Comparison of ENCODE assay signal across 26 mouse cellular contexts in genomic region chr7:63861123-63861522, GRCm38 (mm10). TPM values are rescaled to one million over a fixed set of nuclear protein-coding genes. Genes with fewer than 3 reads are reported as not detected.
DNase-seq lines count a peak whose midpoint lies in the region; ATAC-seq and TF ChIP-seq lines count a peak whose summit lies in the region.
"Had no signal": no experiment of that assay in that cellular context is flagged by ENCODE, and none has a peak within 500 bp of the region (broad histone marks: within the 10 kb centered on the region; RNA-seq: fewer than 3 reads in every experiment).

No protein-coding gene starts in this region.

- 90% methylated on average over 6 of the region's 6 CpGs for WGBS in intestine, embryonic 14.5 days
- 86% methylated on average over 6 of the region's 6 CpGs for WGBS in intestine, embryonic 15.5 days
- WGBS in intestine, embryonic 16.5 days = 74% methylated on average over 6 of the region's 6 CpGs
- WGBS in small intestine, adult 2 months = 77% methylated on average over 6 of the region's 6 CpGs

- H3K27ac ChIP-seq in intestine, embryonic 14.5 days (ENCODE audit: low read depth) = no peak overlapping the region
- no peak overlapping the region for H3K27ac ChIP-seq in intestine, embryonic 15.5 days
- peak overlapping the region; percentile 20; the same call in 1 of the 2 replicates for H3K27ac ChIP-seq in intestine, embryonic 16.5 days (ENCODE audit: low read length)
- H3K27ac ChIP-seq in small intestine, adult 2 months (ENCODE audit: insufficient read depth, low read depth, low read length) = peak overlapping the region; percentile 54; the same call in 1 of the 2 replicates
- H3K27ac ChIP-seq: embryonic facial prominence, embryonic 10.5 days; forebrain, embryonic 10.5 days; gastrocnemius, adult 2 months; hindbrain, embryonic 12.5 days had no signal

- 0 out of 2 replicates have a peak, but pooled peaks cover 4% of the 10 kb centered on the region for H3K4me1 ChIP-seq in intestine, embryonic 14.5 days (replicated peaks; ENCODE audit: control insufficient read depth, insufficient read depth, low read length)
- H3K4me1 ChIP-seq in intestine, embryonic 15.5 days (replicated peaks) = no peaks in the 10 kb centered on the region
- 0 out of 2 replicates have a peak, but pooled peaks cover 4% of the 10 kb centered on the region for H3K4me1 ChIP-seq in intestine, embryonic 16.5 days (ENCODE audit: control insufficient read depth, insufficient read depth, low read length)
- peaks cover 6% of the 10 kb centered on the region; the same call in 1 of the 2 replicates for H3K4me1 ChIP-seq in small intestine, adult 2 months (ENCODE audit: control insufficient read depth, insufficient read depth, insufficient read length, low read length)
- H3K4me1 ChIP-seq: hindbrain, embryonic 12.5 days had no signal

- no peak overlapping the region for H3K9ac ChIP-seq in intestine, embryonic 14.5 days (ENCODE audit: low read length)
- no peak overlapping the region for H3K9ac ChIP-seq in intestine, embryonic 15.5 days
- no peak overlapping the region for H3K9ac ChIP-seq in intestine, embryonic 16.5 days (ENCODE audit: low read depth, low read length)
- H3K9ac ChIP-seq: hindbrain, embryonic 12.5 days had no signal

- no peak for ATAC-seq in intestine, embryonic 14.5 days (replicated peaks; ENCODE audit: low FRiP score, low TSS enrichment, low read depth)
- ATAC-seq in intestine, embryonic 15.5 days = no peak; the same call in 1 of the 2 replicates
- ATAC-seq in intestine, embryonic 16.5 days = peak; percentile 70
- ATAC-seq in erythroid progenitor cell, adult 5-6 weeks (replicated peaks; ENCODE audit: low FRiP score, poor library complexity, severe bottlenecking) = no peak
- ATAC-seq: activated CD4-positive, CD25-positive, alpha-beta regulatory T cell, adult 4 months; forebrain, embryonic 14.5 days; Patski had no signal

- H3K4me3 ChIP-seq in intestine, embryonic 14.5 days (ENCODE audit: low read depth, low read length) = no peak overlapping the region
- H3K4me3 ChIP-seq in intestine, embryonic 15.5 days (replicated peaks) = no peak overlapping the region
- H3K4me3 ChIP-seq in intestine, embryonic 16.5 days (ENCODE audit: low read length) = no peak overlapping the region
- H3K4me3 ChIP-seq in small intestine, adult 2 months (ENCODE audit: low read depth, low read length) = no peak overlapping the region
- H3K4me3 ChIP-seq: embryonic facial prominence, embryonic 10.5 days; forebrain, embryonic 10.5 days; gastrocnemius, adult 2 months; hindbrain, embryonic 12.5 days had no signal

- H3K27me3 ChIP-seq in intestine, embryonic 14.5 days (replicated peaks; ENCODE audit: control insufficient read depth, insufficient read depth, low read length) = no peaks in the 10 kb centered on the region
- no peaks in the 10 kb centered on the region for H3K27me3 ChIP-seq in intestine, embryonic 15.5 days (replicated peaks)
- no peaks in the 10 kb centered on the region for H3K27me3 ChIP-seq in intestine, embryonic 16.5 days (replicated peaks; ENCODE audit: control insufficient read depth, insufficient read depth, low read length)
- H3K27me3 ChIP-seq in small intestine, adult 2 months (ENCODE audit: control insufficient read depth, insufficient read depth, low read length) = no peaks in the 10 kb centered on the region
- H3K27me3 ChIP-seq: CH12.LX; hindbrain, embryonic 12.5 days; Patski had no signal

- no peaks in the 10 kb centered on the region for H3K9me3 ChIP-seq in intestine, embryonic 14.5 days (ENCODE audit: control insufficient read depth, low read length)
- no peaks in the 10 kb centered on the region for H3K9me3 ChIP-seq in intestine, embryonic 15.5 days
- H3K9me3 ChIP-seq in intestine, embryonic 16.5 days (ENCODE audit: control insufficient read depth, low read length) = no peaks in the 10 kb centered on the region
- H3K9me3 ChIP-seq: embryonic facial prominence, embryonic 10.5 days; forebrain, embryonic 10.5 days; hindbrain, embryonic 12.5 days had no signal

- TF ChIP-seq CTCF in small intestine, adult 2 months (IDR thresholded peaks at IDR 0.05; ENCODE audit: extremely low read depth, insufficient read length, insufficient replicate concordance, low read depth, low read length) = no peak

- no peaks in the 10 kb centered on the region for H3K36me3 ChIP-seq in intestine, embryonic 14.5 days (ENCODE audit: control insufficient read depth, insufficient read depth, low read length)
- no peaks in the 10 kb centered on the region for H3K36me3 ChIP-seq in intestine, embryonic 15.5 days
- no peaks in the 10 kb centered on the region for H3K36me3 ChIP-seq in intestine, embryonic 16.5 days (ENCODE audit: control insufficient read depth, insufficient read depth, low read length)
- no peaks in the 10 kb centered on the region for H3K36me3 ChIP-seq in small intestine, adult 2 months (ENCODE audit: control insufficient read depth, insufficient read depth, low read length)
- H3K36me3 ChIP-seq: embryonic facial prominence, embryonic 10.5 days; forebrain, embryonic 10.5 days; hindbrain, embryonic 12.5 days had no signal

- DNase-seq in intestine, embryonic 14.5 days (ENCODE audit: low spot score) = peak; percentile 20
- DNase-seq in kidney, adult 9 months = peak; percentile 36
- DNase-seq in kidney, postnatal 10 days = no peak
- DNase-seq: adrenal gland, postnatal 14 days; cerebellum, adult 18-20 months; cerebellum, postnatal 10 days; gastrocnemius, adult 2 months; gastrocnemius, postnatal 25 days; heart, postnatal 10 days; heart, postnatal 4 days had no signal

- no peak for TF ChIP-seq POLR2A in small intestine, adult 2 months (IDR thresholded peaks at IDR 0.05; ENCODE audit: low read depth, low read length)

- H3K4me2 ChIP-seq in intestine, embryonic 14.5 days (ENCODE audit: low read length) = no peak overlapping the region
- no peak overlapping the region for H3K4me2 ChIP-seq in intestine, embryonic 15.5 days (replicated peaks)
- no peak overlapping the region for H3K4me2 ChIP-seq in intestine, embryonic 16.5 days (ENCODE audit: low read depth, low read length)
- H3K4me2 ChIP-seq: hindbrain, embryonic 12.5 days had no signal

RNA-seq across cellular contexts. Expression of gene E030018B13Rik, which starts 55.5 kb away (rescaled TPM):
- polyA plus RNA-seq in intestine, embryonic 14.5 days (2014; fragmentation: Nextera tagmentation; extraction: Ambion mirVana) = 0.30 TPM in 1 of 2 replicates, not detected in the other
- not detected in 2 replicates for polyA plus RNA-seq in intestine, embryonic 15.5 days (2015; fragmentation: Nextera tagmentation; extraction: Ambion mirVana)
- polyA plus RNA-seq in intestine, embryonic 16.5 days (2015; fragmentation: Nextera tagmentation; extraction: Ambion mirVana) = not detected in 2 replicates
- not detected in 2 replicates for polyA plus RNA-seq in small intestine, adult 2 months (2012; rRNA removed)
- total RNA-seq in erythroid progenitor cell, adult 5-6 weeks (2015; ENCODE audit: low replicate concordance) = not detected in 2 replicates
- not detected in 2 replicates for total RNA-seq in erythroid progenitor cell, adult 5-6 weeks (2017; ENCODE audit: low replicate concordance)
- total RNA-seq: adrenal gland, adult 18-20 months; adrenal gland, postnatal 14 days; CH12.LX; gastrocnemius, postnatal 25 days; granulocyte monocyte progenitor cell, adult 5-6 weeks; heart, adult 8-10 months; heart, postnatal 10 days; heart, postnatal 4 days had no signal
- polyA plus RNA-seq: embryonic facial prominence, embryonic 10.5 days; embryonic facial prominence, embryonic 14.5 days; forebrain, embryonic 10.5 days; forebrain, embryonic 14.5 days; heart, embryonic 14.5 days; Patski had no signal

Comparison
In these comparisons a context has a peak if more than half of its experiments do, and no peak if none do; other contexts are left out.
1. H3K27ac ChIP-seq: peak in intestine, embryonic 16.5 days (single experiment) and small intestine, adult 2 months (single experiment); none in intestine, embryonic 14.5 days (single experiment) and intestine, embryonic 15.5 days (single experiment).